Mouse (Mus musculus) hindbrain, embryonic 12.5 days (tissue): ENCODE measurements around the gene Wdfy3. TPM values are rescaled to one million over a fixed set of nuclear protein-coding genes. Genes with fewer than 3 reads are reported as not detected.
"Not testable (repeated sequence)": the region's sequence is repeated elsewhere in the genome, so short reads cannot be mapped to it uniquely, and the experiment has no call there.

Source experiments
- ATAC-seq: fragments of 200-750 bp; cut with Nextera tagmentation; 2 replicates; pipeline ENCODE4 v1.8.0; 2017; ENCODE audit warnings: moderate TSS enrichment; ENCODE audit not compliant: low FRiP score
- H3K27ac ChIP-seq: fragments of 300-500 bp; sonication (generic); 2 replicates; pipeline ENCODE4 v1.5.1; 2016; ENCODE audit warnings: mild to moderate bottlenecking
- H3K27me3 ChIP-seq: fragments of 300-500 bp; sonication (generic); 2 replicates; pipeline ENCODE4 v1.6.1; 2016; ENCODE audit warnings: mild to moderate bottlenecking
- H3K36me3 ChIP-seq: fragments of 300-500 bp; sonication (generic); 2 replicates; pipeline ENCODE4 v1.6.1; 2016; ENCODE audit warnings: mild to moderate bottlenecking
- H3K4me1 ChIP-seq: fragments of 300-500 bp; sonication (generic); 2 replicates; pipeline ENCODE4 v1.6.1; 2016
- H3K4me2 ChIP-seq: fragments of 300-500 bp; sonication (generic); replicated peaks from 2 replicates; pipeline ENCODE4 v1.6.1; 2016; ENCODE audit warnings: mild to moderate bottlenecking
- H3K4me3 ChIP-seq: fragments of 300-500 bp; sonication (generic); 2 replicates; pipeline ENCODE4 v1.5.1; 2016; ENCODE audit warnings: mild to moderate bottlenecking
- H3K9ac ChIP-seq: fragments of 300-500 bp; sonication (generic); 2 replicates; pipeline ENCODE4 v1.6.1; 2016; ENCODE audit warnings: mild to moderate bottlenecking, moderate library complexity
- H3K9me3 ChIP-seq: fragments of 300-500 bp; sonication (generic); replicated peaks from 2 replicates; pipeline ENCODE4 v1.6.1; 2016; ENCODE audit warnings: mild to moderate bottlenecking
- WGBS: fragments of 180-500 bp; shearing (Covaris S2); methylation state at CpG from one replicate; pipeline ENCODE4 v1.1.7; 2016; 5-methylcytosine and 5-hydroxymethylcytosine counted together
- polyA plus RNA-seq: library from polyadenylated mRNA; unstranded; fragments of >200 nt; fragmentation: Nextera tagmentation; extraction: Ambion mirVana; gene quantifications from 2 replicates; pipeline ENCODE4 v1.2.1, GENCODE M21; 2016

Gene Wdfy3
- polyA plus RNA-seq, 1 experiment from 2014 or later = 41.3 TPM

- no peak for ATAC-seq
- H3K4me3 ChIP-seq = no peak overlapping the region
- H3K4me2 ChIP-seq = no peak overlapping the region
- 44% methylated on average over 11 of the region's 11 CpGs for WGBS
- no peaks in the 10 kb centered on the region for H3K27me3 ChIP-seq
- H3K9ac ChIP-seq = no peak overlapping the region
- no peak overlapping the region for H3K27ac ChIP-seq
- no peaks in the 10 kb centered on the region for H3K9me3 ChIP-seq
- no peaks in the 10 kb centered on the region for H3K4me1 ChIP-seq
- H3K36me3 ChIP-seq = peaks cover 77% of the 10 kb centered on the region
These were observed 146.0 kb downstream of the Wdfy3 start for GRCm38 (mm10) chr5:101923710-101924109.

DNA sequence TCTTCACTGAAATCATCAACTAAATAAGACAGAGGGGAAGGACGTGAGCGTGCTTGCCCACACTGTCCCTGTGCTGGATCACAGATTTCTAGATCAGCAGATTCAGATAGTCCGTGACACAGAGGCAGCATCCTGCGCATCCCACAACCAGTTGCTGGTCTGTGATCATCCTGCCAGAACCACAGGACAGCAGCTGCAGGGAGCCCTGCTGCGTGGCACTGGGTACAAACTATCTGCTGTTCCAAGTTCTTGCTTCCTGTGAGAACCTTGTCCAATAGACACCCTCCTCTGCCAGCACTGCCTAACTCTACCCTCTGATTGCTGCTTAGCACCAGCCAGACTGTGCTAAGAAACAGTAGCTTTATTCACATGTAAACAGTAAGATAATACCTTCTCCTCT is 150.2 kb downstream of the Wdfy3 start:
- peaks cover 81% of the 10 kb centered on the region for H3K36me3 ChIP-seq
- H3K9me3 ChIP-seq = no peaks in the 10 kb centered on the region
- no peaks in the 10 kb centered on the region for H3K4me1 ChIP-seq
- WGBS = 92% methylated on average over 5 of the region's 5 CpGs
- ATAC-seq = no peak
- H3K27ac ChIP-seq = no peak overlapping the region
- H3K4me2 ChIP-seq = no peak overlapping the region
- H3K27me3 ChIP-seq = no peaks in the 10 kb centered on the region
- H3K9ac ChIP-seq = no peak overlapping the region
- H3K4me3 ChIP-seq = no peak overlapping the region

DNA sequence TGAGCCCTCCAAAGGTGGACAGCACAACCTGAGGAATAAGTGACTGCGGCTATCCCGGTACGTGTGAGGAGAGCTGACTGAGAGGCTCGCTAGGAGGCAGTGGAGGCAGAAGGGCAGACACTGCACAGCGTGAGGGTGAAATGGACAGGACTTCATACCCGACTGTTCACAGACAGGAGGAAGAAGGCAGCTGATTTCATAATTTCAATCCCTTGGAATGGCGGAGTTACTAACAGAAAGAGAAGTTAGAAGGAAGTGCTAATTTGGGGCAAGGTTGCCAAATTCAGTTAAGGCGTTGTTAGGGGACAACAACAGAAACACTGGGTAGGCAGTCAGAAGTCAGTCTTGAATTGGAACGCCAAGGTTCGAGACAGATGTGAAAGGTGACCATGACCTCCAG is 160.3 kb downstream of the Wdfy3 start:
- Histone ChIP-seq H3K27ac (no peak overlapping the region), H3K9me3 (no peaks in the 10 kb centered on the region), H3K27me3 (no peaks in the 10 kb centered on the region), H3K4me2 (no peak overlapping the region), H3K36me3 (peaks cover 79% of the 10 kb centered on the region), H3K4me1 (no peaks in the 10 kb centered on the region), H3K4me3 (no peak overlapping the region), H3K9ac (no peak overlapping the region)
- WGBS = 94% methylated on average over 10 of the region's 10 CpGs
- no peak for ATAC-seq

DNA sequence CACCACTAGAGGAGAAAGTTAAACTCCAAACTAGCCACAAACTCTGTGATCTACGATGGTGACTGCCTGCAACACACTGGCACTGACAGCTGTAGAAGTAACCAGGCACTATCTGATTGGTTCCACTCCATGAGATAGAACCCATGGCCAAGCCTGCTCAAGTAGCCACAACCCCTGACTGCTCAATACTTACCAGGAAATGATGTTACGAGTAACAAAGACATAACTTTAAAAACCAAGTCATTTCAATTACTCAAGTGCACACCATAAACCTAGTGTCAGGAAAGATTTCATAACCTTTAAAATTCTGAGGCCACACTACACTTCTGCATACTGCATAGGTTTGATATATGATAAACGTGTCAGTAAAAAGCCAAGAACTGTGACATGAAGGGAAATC is 164.1 kb downstream of the Wdfy3 start:
- H3K4me3 ChIP-seq = no peak overlapping the region
- no peaks in the 10 kb centered on the region for H3K9me3 ChIP-seq
- no peak for ATAC-seq
- no peak overlapping the region for H3K4me2 ChIP-seq
- H3K27me3 ChIP-seq = no peaks in the 10 kb centered on the region
- H3K9ac ChIP-seq = no peak overlapping the region
- 91% methylated on average over 3 of the region's 3 CpGs for WGBS
- no peak overlapping the region for H3K27ac ChIP-seq
- peaks cover 88% of the 10 kb centered on the region for H3K36me3 ChIP-seq
- no peaks in the 10 kb centered on the region for H3K4me1 ChIP-seq

GRCm38 (mm10) chr5:101904841-101905240 is 164.9 kb downstream of the Wdfy3 start:
- not testable (repeated sequence) for H3K4me2 ChIP-seq, ATAC-seq, H3K27me3 ChIP-seq, H3K27ac ChIP-seq, H3K9ac ChIP-seq, H3K4me1 ChIP-seq, H3K4me3 ChIP-seq, H3K9me3 ChIP-seq
- 85% methylated on average over 4 of the region's 4 CpGs for WGBS
- peaks cover 88% of the 10 kb centered on the region for H3K36me3 ChIP-seq

DNA sequence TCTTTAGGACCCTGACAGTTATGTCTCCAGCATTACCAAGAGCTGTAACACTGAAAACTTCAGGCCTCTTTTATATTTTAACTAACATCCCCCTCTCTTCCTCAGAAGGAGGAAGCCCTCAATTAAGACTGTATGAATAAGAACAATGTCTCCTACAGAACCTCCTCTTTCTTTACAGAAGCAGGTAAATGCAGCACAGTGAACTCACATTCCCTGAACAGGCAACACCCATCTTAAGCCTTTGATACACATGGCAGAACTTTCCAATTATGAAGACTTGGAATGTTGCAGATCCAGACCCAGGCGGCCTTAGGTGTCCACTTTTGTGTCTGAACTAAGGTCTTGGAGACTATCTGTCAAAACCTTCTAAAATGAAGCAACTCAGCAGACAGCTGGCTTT is 167.0 kb downstream of the Wdfy3 start:
- no peaks in the 10 kb centered on the region for H3K4me1 ChIP-seq
- no peak overlapping the region for H3K4me3 ChIP-seq
- H3K4me2 ChIP-seq = no peak overlapping the region
- H3K9ac ChIP-seq = no peak overlapping the region
- peaks cover 89% of the 10 kb centered on the region for H3K36me3 ChIP-seq
- no peaks in the 10 kb centered on the region for H3K9me3 ChIP-seq
- 94% methylated on average over 1 of the region's 1 CpGs for WGBS
- no peak overlapping the region for H3K27ac ChIP-seq
- H3K27me3 ChIP-seq = no peaks in the 10 kb centered on the region
- no peak for ATAC-seq

DNA sequence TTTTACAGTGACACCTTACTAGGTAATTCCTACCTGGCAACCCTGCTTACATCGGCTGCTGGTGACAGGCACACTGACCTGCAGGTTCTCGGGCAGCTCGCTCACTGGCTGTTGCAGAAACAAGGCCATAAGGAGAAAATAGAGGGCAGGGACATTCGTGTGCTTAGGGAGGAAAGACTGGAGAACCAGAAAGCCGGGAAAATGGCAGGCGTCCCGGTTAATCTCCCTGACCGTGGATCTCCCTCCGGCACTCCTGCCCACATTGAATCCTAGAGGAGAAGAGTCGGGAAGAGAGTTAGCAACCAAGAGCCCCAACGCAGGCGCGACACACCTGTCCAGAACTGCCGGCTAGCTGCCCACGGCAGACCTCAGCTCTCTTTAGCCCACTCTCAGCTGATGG is 169.7 kb downstream of the Wdfy3 start:
- ATAC-seq = no peak
- Histone ChIP-seq H3K9me3 (no peaks in the 10 kb centered on the region), H3K36me3 (peaks cover 89% of the 10 kb centered on the region), H3K4me2 (no peak overlapping the region), H3K27ac (no peak overlapping the region), H3K4me1 (no peaks in the 10 kb centered on the region), H3K4me3 (no peak overlapping the region), H3K27me3 (no peaks in the 10 kb centered on the region), H3K9ac (no peak overlapping the region)
- WGBS = 97% methylated on average over 15 of the region's 15 CpGs

- H3K9ac ChIP-seq = no peak overlapping the region
- no peak for ATAC-seq
- no peak overlapping the region for H3K4me2 ChIP-seq
- no peaks in the 10 kb centered on the region for H3K27me3 ChIP-seq
- 95% methylated on average over 11 of the region's 11 CpGs for WGBS
- H3K4me1 ChIP-seq = no peaks in the 10 kb centered on the region
- peaks cover 92% of the 10 kb centered on the region for H3K36me3 ChIP-seq
- H3K4me3 ChIP-seq = no peak overlapping the region
- no peaks in the 10 kb centered on the region for H3K9me3 ChIP-seq
- H3K27ac ChIP-seq = no peak overlapping the region
These were observed 172.9 kb downstream of the Wdfy3 start for GRCm38 (mm10) chr5:101896784-101897183.

DNA sequence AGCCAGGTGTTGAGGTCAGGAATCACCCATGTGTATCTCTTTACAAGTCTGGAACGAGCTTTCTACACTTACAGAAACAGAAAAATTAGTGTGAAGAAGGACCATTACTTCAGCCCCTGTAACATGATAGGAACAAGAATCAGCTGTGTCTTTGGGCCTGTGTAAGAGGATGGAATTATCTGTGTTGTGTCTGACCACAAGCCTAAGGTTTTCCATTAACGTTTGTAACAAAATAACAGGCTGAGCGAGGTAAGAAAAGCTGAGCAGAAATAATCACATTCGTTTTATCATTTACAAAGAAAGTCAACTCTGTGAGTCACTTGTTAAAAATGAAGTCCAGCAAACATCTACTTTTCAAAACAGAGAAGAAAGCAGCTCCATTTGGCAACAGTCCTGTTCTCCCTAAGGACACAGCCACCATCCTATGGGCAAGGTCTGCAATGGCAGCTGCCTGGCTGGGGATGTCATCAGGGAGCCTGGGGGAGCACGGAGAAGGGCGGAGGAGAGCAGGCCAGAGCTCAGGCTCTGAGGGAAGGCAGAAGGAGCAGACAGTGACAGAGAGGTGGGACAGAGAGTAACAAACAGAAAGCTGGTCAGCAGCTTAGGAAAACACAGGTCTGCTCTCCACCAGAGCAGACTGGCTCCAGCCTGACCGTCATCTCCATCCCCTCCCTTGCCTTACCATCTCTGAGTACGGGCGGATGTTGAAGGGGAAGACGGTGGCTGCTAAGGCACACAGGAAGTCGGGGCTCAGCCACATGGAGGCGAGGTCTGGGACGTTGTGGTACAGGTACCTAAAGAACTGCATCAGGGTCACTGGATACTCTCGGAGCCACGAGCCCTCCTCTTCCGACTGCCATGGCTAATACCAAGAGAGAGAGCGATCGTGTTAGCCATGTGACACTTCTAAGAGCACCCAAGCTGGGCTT is 173.7 kb downstream of the Wdfy3 start:
- Histone ChIP-seq H3K4me2 (no peak overlapping the region), H3K4me1 (no peaks in the 10 kb centered on the region), H3K9me3 (no peaks in the 10 kb centered on the region), H3K27ac (no peak overlapping the region), H3K4me3 (no peak overlapping the region), H3K36me3 (peaks cover 90% of the 10 kb centered on the region), H3K27me3 (no peaks in the 10 kb centered on the region), H3K9ac (no peak overlapping the region)
- 90% methylated on average over 18 of the region's 18 CpGs for WGBS
- no peak for ATAC-seq

- Histone ChIP-seq H3K9ac (no peak overlapping the region), H3K27ac (no peak overlapping the region), H3K4me3 (no peak overlapping the region), H3K4me1 (no peaks in the 10 kb centered on the region), H3K4me2 (no peak overlapping the region), H3K36me3 (peaks cover 91% of the 10 kb centered on the region), H3K27me3 (no peaks in the 10 kb centered on the region), H3K9me3 (no peaks in the 10 kb centered on the region)
- no peak for ATAC-seq
- 90% methylated on average over 11 of the region's 11 CpGs for WGBS
These were observed 174.6 kb downstream of the Wdfy3 start for GRCm38 (mm10) chr5:101895119-101895518.

GRCm38 (mm10) chr5:101893820-101894515 is 175.8 kb downstream of the Wdfy3 start:
- Histone ChIP-seq H3K36me3 (peaks cover 90% of the 10 kb centered on the region), H3K4me3 (no peak overlapping the region), H3K27me3 (no peaks in the 10 kb centered on the region), H3K27ac (no peak overlapping the region), H3K4me2 (no peak overlapping the region), H3K4me1 (no peaks in the 10 kb centered on the region), H3K9ac (no peak overlapping the region), H3K9me3 (no peaks in the 10 kb centered on the region)
- WGBS = 77% methylated on average over 13 of the region's 13 CpGs
- ATAC-seq = no peak

DNA sequence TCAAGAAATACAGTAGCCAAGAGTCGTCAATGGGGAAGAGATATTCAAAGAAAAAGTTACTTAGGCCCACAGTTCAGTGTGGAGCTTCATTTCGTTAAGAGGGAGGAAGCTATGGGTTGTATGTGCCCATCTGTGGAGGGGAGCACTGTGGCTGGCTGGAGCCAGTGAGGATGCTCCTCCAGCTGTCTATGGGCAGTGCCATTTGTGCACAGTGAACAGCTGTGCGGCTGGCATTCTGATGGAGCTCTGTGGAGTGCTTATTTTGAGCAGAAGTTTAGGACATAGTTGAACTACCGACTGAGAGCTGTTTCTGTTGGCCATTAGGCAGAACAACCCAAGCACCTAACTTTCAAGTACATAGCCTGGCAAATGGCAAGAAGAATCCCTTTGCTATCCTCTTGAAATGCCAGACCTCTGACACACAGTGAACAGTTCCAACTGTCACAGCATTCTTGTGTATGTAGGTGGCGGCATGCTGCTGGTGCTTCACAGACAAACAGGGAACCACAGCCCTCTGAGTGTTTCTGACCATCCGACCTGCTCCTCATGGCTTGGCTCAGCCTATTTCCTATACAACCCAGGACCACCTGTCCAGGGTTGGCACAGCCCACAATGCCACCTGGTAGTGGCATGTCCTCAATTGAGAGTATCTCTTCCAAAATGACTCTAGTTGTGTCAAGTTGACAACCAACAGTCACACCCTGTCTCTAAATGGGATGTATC is 177.9 kb downstream of the Wdfy3 start:
- H3K36me3 ChIP-seq = peaks cover 94% of the 10 kb centered on the region
- 94% methylated on average over 6 of the region's 6 CpGs for WGBS
- H3K27me3 ChIP-seq = no peaks in the 10 kb centered on the region
- H3K9me3 ChIP-seq = no peaks in the 10 kb centered on the region
- no peak overlapping the region for H3K27ac ChIP-seq
- H3K4me2 ChIP-seq = no peak overlapping the region
- no peak for ATAC-seq
- no peak overlapping the region for H3K9ac ChIP-seq
- no peaks in the 10 kb centered on the region for H3K4me1 ChIP-seq
- no peak overlapping the region for H3K4me3 ChIP-seq
